ENCODE assay signal across 15 mouse cellular contexts in genomic region chr11:101462141-101462540, GRCm38 (mm10). TPM values are rescaled to one million over a fixed set of nuclear protein-coding genes. Genes with fewer than 3 reads are reported as not detected.
DNase-seq lines count a peak whose midpoint lies in the region; ATAC-seq lines count a peak whose summit lies in the region.
"Had no signal": no experiment of that assay in that cellular context is flagged by ENCODE, and none has a peak within 500 bp of the region (broad histone marks: within the 10 kb centered on the region; RNA-seq: fewer than 3 reads in every experiment).

No protein-coding gene starts in this region.

- H3K36me3 ChIP-seq in intestine, embryonic 16.5 days (ENCODE audit: control insufficient read depth, insufficient read depth, low read length): peaks cover 13% of the 10 kb centered on the region
- H3K36me3 ChIP-seq in intestine, embryonic 15.5 days: peaks cover 8% of the 10 kb centered on the region; the same call in 1 of the 2 replicates
- H3K36me3 ChIP-seq in embryonic facial prominence, embryonic 10.5 days (replicated peaks): peaks cover 37% of the 10 kb centered on the region
- peaks cover 55% of the 10 kb centered on the region for H3K36me3 ChIP-seq in hindbrain, embryonic 13.5 days
- H3K36me3 ChIP-seq in midbrain, embryonic 14.5 days (ENCODE audit: control insufficient read depth, insufficient read depth, low read length): peaks cover 59% of the 10 kb centered on the region

- 78% methylated on average over 14 of the region's 14 CpGs for WGBS in intestine, embryonic 16.5 days
- WGBS in intestine, embryonic 15.5 days: 85% methylated on average over 14 of the region's 14 CpGs
- whole genome bisulfite sequencing in embryonic facial prominence, embryonic 10.5 days: 85% methylated on average over 14 of the region's 14 CpGs
- WGBS in hindbrain, embryonic 13.5 days: 58% methylated on average over 14 of the region's 14 CpGs
- WGBS in midbrain, embryonic 14.5 days: 52% methylated on average over 14 of the region's 14 CpGs

- no peak overlapping the region for H3K4me3 ChIP-seq in intestine, embryonic 16.5 days (ENCODE audit: low read length)
- no peak overlapping the region for H3K4me3 ChIP-seq in intestine, embryonic 15.5 days (replicated peaks)
- H3K4me3 ChIP-seq in embryonic facial prominence, embryonic 10.5 days: peak overlapping the region; percentile 19; the same call in 1 of the 2 replicates
- no peak overlapping the region for H3K4me3 ChIP-seq in hindbrain, embryonic 13.5 days
- H3K4me3 ChIP-seq in midbrain, embryonic 14.5 days (replicated peaks; ENCODE audit: low read depth, low read length): no peak overlapping the region
- H3K4me3 ChIP-seq: liver, embryonic 12.5 days had no signal

- 0 out of 2 replicates have a peak overlapping the region, but pooled peaks have one; percentile 16 for H3K9ac ChIP-seq in intestine, embryonic 16.5 days (ENCODE audit: low read depth, low read length)
- no peak overlapping the region for H3K9ac ChIP-seq in intestine, embryonic 15.5 days
- H3K9ac ChIP-seq in hindbrain, embryonic 13.5 days: 0 out of 2 replicates have a peak overlapping the region, but pooled peaks have one; percentile 24
- 0 out of 2 replicates have a peak overlapping the region, but pooled peaks have one; percentile 4 for H3K9ac ChIP-seq in midbrain, embryonic 14.5 days (replicated peaks; ENCODE audit: low read length)
- H3K9ac ChIP-seq: liver, embryonic 12.5 days had no signal

- H3K4me1 ChIP-seq in intestine, embryonic 16.5 days (ENCODE audit: control insufficient read depth, insufficient read depth, low read length): peaks cover 37% of the 10 kb centered on the region
- H3K4me1 ChIP-seq in intestine, embryonic 15.5 days (replicated peaks): peaks cover 30% of the 10 kb centered on the region
- peaks cover 79% of the 10 kb centered on the region for H3K4me1 ChIP-seq in embryonic facial prominence, embryonic 10.5 days
- H3K4me1 ChIP-seq in hindbrain, embryonic 13.5 days (replicated peaks): peaks cover 39% of the 10 kb centered on the region
- H3K4me1 ChIP-seq in midbrain, embryonic 14.5 days (ENCODE audit: control insufficient read depth, insufficient read depth, low read length): peaks cover 33% of the 10 kb centered on the region

- no peaks in the 10 kb centered on the region for H3K27me3 ChIP-seq in intestine, embryonic 16.5 days (replicated peaks; ENCODE audit: control insufficient read depth, insufficient read depth, low read length)
- H3K27me3 ChIP-seq in intestine, embryonic 15.5 days (replicated peaks): no peaks in the 10 kb centered on the region
- H3K27me3 ChIP-seq in embryonic facial prominence, embryonic 10.5 days (replicated peaks; ENCODE audit: low read depth, poor library complexity, severe bottlenecking): peaks cover 8% of the 10 kb centered on the region
- no peaks in the 10 kb centered on the region for H3K27me3 ChIP-seq in hindbrain, embryonic 13.5 days
- H3K27me3 ChIP-seq in midbrain, embryonic 14.5 days (ENCODE audit: control insufficient read depth, insufficient read depth, low read length): no peaks in the 10 kb centered on the region

- peak overlapping the region; percentile 92 for H3K27ac ChIP-seq in intestine, embryonic 16.5 days (ENCODE audit: low read length)
- no peak overlapping the region for H3K27ac ChIP-seq in intestine, embryonic 15.5 days
- H3K27ac ChIP-seq in embryonic facial prominence, embryonic 10.5 days (replicated peaks): peak overlapping the region; percentile 60
- H3K27ac ChIP-seq in hindbrain, embryonic 13.5 days: peak overlapping the region; percentile 64; the same call in 1 of the 2 replicates
- peak overlapping the region; percentile 52 for H3K27ac ChIP-seq in midbrain, embryonic 14.5 days (replicated peaks; ENCODE audit: low read depth, low read length)
- H3K27ac ChIP-seq: liver, embryonic 12.5 days had no signal

- DNase-seq in embryonic facial prominence, embryonic 10.5 days (ENCODE audit: low spot score): no peak
- DNase-seq in midbrain, embryonic 14.5 days: no peak
- DNase-seq in layer of hippocampus, postnatal 10 days (ENCODE audit: low spot score in 2 of 2): no peak
- no peak for DNase-seq in cerebellum, postnatal 25 days
- DNase-seq: cerebellum, adult 11 months; heart, adult 18-20 months; heart, postnatal 14 days; kidney, adult 8-10 months; thymus, adult 18-20 months had no signal

- no peaks in the 10 kb centered on the region for H3K9me3 ChIP-seq in intestine, embryonic 16.5 days (ENCODE audit: control insufficient read depth, low read length)
- H3K9me3 ChIP-seq in intestine, embryonic 15.5 days: no peaks in the 10 kb centered on the region
- no peaks in the 10 kb centered on the region for H3K9me3 ChIP-seq in embryonic facial prominence, embryonic 10.5 days
- H3K9me3 ChIP-seq in hindbrain, embryonic 13.5 days: no peaks in the 10 kb centered on the region
- H3K9me3 ChIP-seq in midbrain, embryonic 14.5 days (ENCODE audit: control insufficient read depth, low read length): no peaks in the 10 kb centered on the region
- H3K9me3 ChIP-seq: liver, embryonic 12.5 days had no signal

- ATAC-seq in intestine, embryonic 16.5 days: no peak
- ATAC-seq in intestine, embryonic 15.5 days: no peak
- ATAC-seq in hindbrain, embryonic 13.5 days (ENCODE audit: low FRiP score): no peak
- no peak for ATAC-seq in midbrain, embryonic 14.5 days (ENCODE audit: low FRiP score, low TSS enrichment)
- ATAC-seq: activated CD4-positive, CD25-positive, alpha-beta regulatory T cell, adult 4 months; liver, embryonic 12.5 days had no signal

- H3K4me2 ChIP-seq in intestine, embryonic 16.5 days (ENCODE audit: low read depth, low read length): no peak overlapping the region
- no peak overlapping the region; the same call in 1 of the 2 replicates for H3K4me2 ChIP-seq in intestine, embryonic 15.5 days (replicated peaks)
- H3K4me2 ChIP-seq in hindbrain, embryonic 13.5 days: peak overlapping the region; percentile 92; the same call in 1 of the 2 replicates
- peak overlapping the region; percentile 76 for H3K4me2 ChIP-seq in midbrain, embryonic 14.5 days (ENCODE audit: low read length)

RNA-seq across cellular contexts. Expression of gene Rnd2, which starts 2.7 kb away (rescaled TPM):
- polyA plus RNA-seq in intestine, embryonic 16.5 days (2015; fragmentation: Nextera tagmentation; extraction: Ambion mirVana): 21.0 and 22.1 TPM in 2 replicates
- 23.7 and 24.5 TPM in 2 replicates for polyA plus RNA-seq in intestine, embryonic 15.5 days (2015; fragmentation: Nextera tagmentation; extraction: Ambion mirVana)
- 16.5 and 31.6 TPM in 2 replicates for polyA plus RNA-seq in embryonic facial prominence, embryonic 10.5 days (2016; fragmentation: Nextera tagmentation; extraction: Ambion mirVana)
- polyA plus RNA-seq in hindbrain, embryonic 13.5 days (2015; fragmentation: Nextera tagmentation; extraction: Ambion mirVana): 108 and 111 TPM in 2 replicates
- 58.6 and 72.6 TPM in 2 replicates for polyA plus RNA-seq in midbrain, embryonic 14.5 days (2014; fragmentation: Nextera tagmentation; extraction: Ambion mirVana)
- total RNA-seq in layer of hippocampus, postnatal 10 days (2021): 100 to 1,000 TPM; 166 to 176 TPM

RNA-seq across cellular contexts. Expression of gene Vat1, which starts 3.9 kb away (rescaled TPM):
- polyA plus RNA-seq in intestine, embryonic 16.5 days (2015; fragmentation: Nextera tagmentation; extraction: Ambion mirVana): 69.9 and 88.2 TPM in 2 replicates
- polyA plus RNA-seq in intestine, embryonic 15.5 days (2015; fragmentation: Nextera tagmentation; extraction: Ambion mirVana): 69.7 and 70.0 TPM in 2 replicates
- polyA plus RNA-seq in embryonic facial prominence, embryonic 10.5 days (2016; fragmentation: Nextera tagmentation; extraction: Ambion mirVana): 21.3 and 29.6 TPM in 2 replicates
- polyA plus RNA-seq in hindbrain, embryonic 13.5 days (2015; fragmentation: Nextera tagmentation; extraction: Ambion mirVana): 92.1 and 96.6 TPM in 2 replicates
- polyA plus RNA-seq in midbrain, embryonic 14.5 days (2014; fragmentation: Nextera tagmentation; extraction: Ambion mirVana): 99.9 and 129 TPM in 2 replicates
- 10 to 100 TPM; 67.0 to 77.7 TPM for total RNA-seq in layer of hippocampus, postnatal 10 days (2021)

RNA-seq across cellular contexts. Expression of gene Ifi35, which starts 13.9 kb away (rescaled TPM):
- polyA plus RNA-seq in intestine, embryonic 16.5 days (2015; fragmentation: Nextera tagmentation; extraction: Ambion mirVana): 29.7 and 31.1 TPM in 2 replicates
- 23.9 and 24.5 TPM in 2 replicates for polyA plus RNA-seq in intestine, embryonic 15.5 days (2015; fragmentation: Nextera tagmentation; extraction: Ambion mirVana)
- 2.1 and 3.1 TPM in 2 replicates for polyA plus RNA-seq in embryonic facial prominence, embryonic 10.5 days (2016; fragmentation: Nextera tagmentation; extraction: Ambion mirVana)
- polyA plus RNA-seq in hindbrain, embryonic 13.5 days (2015; fragmentation: Nextera tagmentation; extraction: Ambion mirVana): 3.7 and 4.0 TPM in 2 replicates
- polyA plus RNA-seq in midbrain, embryonic 14.5 days (2014; fragmentation: Nextera tagmentation; extraction: Ambion mirVana): 1.5 and 5.9 TPM in 2 replicates
- total RNA-seq in layer of hippocampus, postnatal 10 days (2021): 1 to 10 TPM; 2.2 to 2.5 TPM

RNA-seq across cellular contexts. Expression of gene Rpl27, which starts 20.0 kb away (rescaled TPM):
- polyA plus RNA-seq in intestine, embryonic 16.5 days (2015; fragmentation: Nextera tagmentation; extraction: Ambion mirVana): 251 and 288 TPM in 2 replicates
- 322 and 353 TPM in 2 replicates for polyA plus RNA-seq in intestine, embryonic 15.5 days (2015; fragmentation: Nextera tagmentation; extraction: Ambion mirVana)
- 469 and 481 TPM in 2 replicates for polyA plus RNA-seq in embryonic facial prominence, embryonic 10.5 days (2016; fragmentation: Nextera tagmentation; extraction: Ambion mirVana)
- 301 and 310 TPM in 2 replicates for polyA plus RNA-seq in hindbrain, embryonic 13.5 days (2015; fragmentation: Nextera tagmentation; extraction: Ambion mirVana)
- 301 and 329 TPM in 2 replicates for polyA plus RNA-seq in midbrain, embryonic 14.5 days (2014; fragmentation: Nextera tagmentation; extraction: Ambion mirVana)
- 10 to 100 TPM; 66.9 to 67.8 TPM for total RNA-seq in layer of hippocampus, postnatal 10 days (2021)

RNA-seq across cellular contexts. Expression of gene Ptges3l, which starts 37.0 kb away (rescaled TPM):
- polyA plus RNA-seq in intestine, embryonic 16.5 days (2015; fragmentation: Nextera tagmentation; extraction: Ambion mirVana): 11.1 and 12.4 TPM in 2 replicates
- 11.7 TPM in 2 replicates for polyA plus RNA-seq in intestine, embryonic 15.5 days (2015; fragmentation: Nextera tagmentation; extraction: Ambion mirVana)
- polyA plus RNA-seq in embryonic facial prominence, embryonic 10.5 days (2016; fragmentation: Nextera tagmentation; extraction: Ambion mirVana): 3.9 and 4.7 TPM in 2 replicates
- 2.3 and 2.8 TPM in 2 replicates for polyA plus RNA-seq in hindbrain, embryonic 13.5 days (2015; fragmentation: Nextera tagmentation; extraction: Ambion mirVana)
- 1.1 TPM in 2 replicates for polyA plus RNA-seq in midbrain, embryonic 14.5 days (2014; fragmentation: Nextera tagmentation; extraction: Ambion mirVana)
- total RNA-seq in layer of hippocampus, postnatal 10 days (2021): 1 to 10 TPM; 1.3 to 1.9 TPM
- total RNA-seq: common myeloid progenitor, adult 5-6 weeks had no signal

Comparison
In these comparisons a context has a peak if more than half of its experiments do, and no peak if none do; other contexts are left out.
1. H3K4me2 ChIP-seq: peak in hindbrain, embryonic 13.5 days (single experiment) and midbrain, embryonic 14.5 days (single experiment); none in intestine, embryonic 16.5 days (single experiment) and intestine, embryonic 15.5 days (single experiment).